Mouse (Mus musculus): ENCODE measurements around the gene Traf1. TPM values are rescaled to one million over a fixed set of nuclear protein-coding genes. Genes with fewer than 3 reads are reported as not detected.

Gene Traf1
- polyA plus RNA-seq, 1 experiment, result 1.1 TPM

DNA sequence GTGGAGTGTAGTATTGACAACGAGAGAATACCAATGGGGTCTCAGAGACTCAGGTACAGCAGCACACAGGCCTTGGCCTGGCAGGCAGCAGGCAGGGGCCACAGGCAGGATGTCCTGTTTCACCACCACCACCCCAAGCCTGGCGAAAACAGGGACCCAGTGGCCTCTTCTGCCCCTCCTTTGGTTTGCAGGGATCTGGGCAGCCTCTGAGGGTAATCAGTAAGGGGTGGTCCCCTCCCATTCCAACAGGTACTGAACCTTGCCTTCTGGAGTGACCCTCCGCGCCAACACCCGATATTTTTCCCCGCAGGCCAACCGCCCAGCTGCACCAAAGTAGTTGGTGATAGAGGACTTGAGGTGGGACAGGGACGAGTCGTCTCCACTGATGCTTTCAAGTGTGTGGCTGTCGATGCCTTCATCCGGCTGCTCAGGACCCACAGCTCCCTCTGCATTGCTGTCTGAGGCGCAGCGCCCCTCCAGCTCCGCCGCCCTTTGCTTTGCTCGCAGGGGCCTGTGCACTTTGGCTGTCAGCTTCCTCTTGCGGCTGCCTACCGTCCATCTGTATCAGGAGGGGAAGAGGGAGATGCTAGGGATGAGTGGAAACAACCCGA is 66.0 kb downstream of the Traf1 start:
- Histone ChIP-seq H3K36me3 (ENCODE audit: control insufficient read depth, insufficient read depth) (no peaks in the 10 kb centered on the region), H3K79me2 (ENCODE audit: control insufficient read depth, insufficient read depth) (no peaks in the 10 kb centered on the region), H3K4me3 (no peak overlapping the region), H3K27me3 (ENCODE audit: control insufficient read depth, insufficient read depth, insufficient read length) (peaks cover under 1% of the 10 kb centered on the region), H3K4me2 (ENCODE audit: low read depth) (no peak overlapping the region), H3ac (ENCODE audit: control insufficient read depth, insufficient read length) (no peak overlapping the region)
- TF ChIP-seq MYOG (IDR thresholded peaks at IDR 0.05; ENCODE audit: control insufficient read depth in 1 of 3, insufficient read depth in 1 of 3, insufficient read length in 2 of 3, low read depth in 2 of 3), result no peak
- no peak for TF ChIP-seq REST (IDR thresholded peaks at IDR 0.05; ENCODE audit: insufficient read depth, insufficient read length)
- TF ChIP-seq CEBPB (IDR thresholded peaks at IDR 0.05; ENCODE audit: insufficient read depth, poor library complexity, severe bottlenecking), result no peak
- no peak for TF ChIP-seq MYOD1 (IDR thresholded peaks at IDR 0.05; ENCODE audit: control insufficient read depth in 1 of 3, insufficient read length in 2 of 3, low read depth in 2 of 3)
- TF ChIP-seq MAX (IDR thresholded peaks at IDR 0.05; ENCODE audit: low read depth), result no peak
- no peak for TF ChIP-seq SRF (IDR thresholded peaks at IDR 0.05; ENCODE audit: control insufficient read depth, insufficient read length, low read depth)
- TF ChIP-seq POLR2A (IDR thresholded peaks at IDR 0.05; ENCODE audit: insufficient read length, low read depth), result no peak
- TF ChIP-seq POLR2AphosphoS2 (IDR thresholded peaks at IDR 0.05; ENCODE audit: insufficient read length, low read depth), result no peak
- no peak for TF ChIP-seq TCF12 (IDR thresholded peaks at IDR 0.05; ENCODE audit: insufficient read depth, poor library complexity, severe bottlenecking)
- TF ChIP-seq E2F4 (IDR thresholded peaks at IDR 0.05; ENCODE audit: insufficient read depth), result no peak
- TF ChIP-seq TCF3 (IDR thresholded peaks at IDR 0.05; ENCODE audit: insufficient read length, low read depth), result no peak
- TF ChIP-seq USF1 (IDR thresholded peaks at IDR 0.05; ENCODE audit: low read depth), result no peak

DNA sequence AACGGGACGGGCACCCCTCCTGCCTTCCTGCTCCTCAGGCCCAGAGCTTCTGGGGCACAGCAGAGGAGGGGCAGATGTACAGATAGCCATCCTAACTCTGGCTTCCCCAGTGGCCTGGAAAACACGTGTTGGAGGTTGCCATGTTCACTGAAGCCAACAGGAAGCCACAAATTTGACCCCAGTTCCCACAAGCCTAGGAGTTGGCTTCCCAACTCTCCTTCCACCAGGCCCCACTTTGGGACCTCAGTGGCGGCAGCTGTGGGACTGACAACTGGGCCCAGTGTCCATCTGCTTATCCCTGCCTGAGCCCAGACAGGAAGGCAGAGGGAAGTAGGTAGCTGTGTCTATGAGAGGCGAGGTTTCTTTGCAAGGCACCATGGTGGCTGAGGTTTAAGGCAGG is 67.6 kb downstream of the Traf1 start:
- H3K4me2 ChIP-seq (ENCODE audit: low read depth), result no peak overlapping the region
- H3K27me3 ChIP-seq (ENCODE audit: control insufficient read depth, insufficient read depth, insufficient read length), result peaks cover 5% of the 10 kb centered on the region
- TF ChIP-seq MYOD1 (IDR thresholded peaks at IDR 0.05; ENCODE audit: control insufficient read depth in 1 of 3, insufficient read length in 2 of 3, low read depth in 2 of 3), result peak in 2 of 3 experiments; percentile 38 to 48
- TF ChIP-seq MYOG (IDR thresholded peaks at IDR 0.05; ENCODE audit: control insufficient read depth in 1 of 3, insufficient read depth in 1 of 3, insufficient read length in 2 of 3, low read depth in 2 of 3), result peak in 2 of 3 experiments; percentile 68 to 85
- TF ChIP-seq E2F4 (IDR thresholded peaks at IDR 0.05; ENCODE audit: insufficient read depth), result no peak
- H3ac ChIP-seq (ENCODE audit: control insufficient read depth, insufficient read length), result no peak overlapping the region
- no peak overlapping the region for H3K4me3 ChIP-seq
- H3K79me2 ChIP-seq (ENCODE audit: control insufficient read depth, insufficient read depth), result no peaks in the 10 kb centered on the region
- no peaks in the 10 kb centered on the region for H3K36me3 ChIP-seq (ENCODE audit: control insufficient read depth, insufficient read depth)

Other genes starting within 250 kb of the Traf1 start
- gene Gapvd1, start 206.5 kb downstream of the Traf1 start, polyA plus RNA-seq (2012; fragmentation: generic; extraction: Trizol), result 28.3 TPM
- 451 TPM for gene Hspa5, start 189.8 kb downstream of the Traf1 start, polyA plus RNA-seq (2012; fragmentation: generic; extraction: Trizol)
- 65.3 TPM for gene Rabepk, start 161.9 kb downstream of the Traf1 start, polyA plus RNA-seq (2012; fragmentation: generic; extraction: Trizol)
- gene Fbxw2, start 135.5 kb downstream of the Traf1 start, polyA plus RNA-seq (2012; fragmentation: generic; extraction: Trizol), result 43.9 TPM
- not detected for gene Gm34653, start 128.8 kb downstream of the Traf1 start, polyA plus RNA-seq (2012; fragmentation: generic; extraction: Trizol)
- not detected for gene Cutal, start 87.4 kb downstream of the Traf1 start, polyA plus RNA-seq (2012; fragmentation: generic; extraction: Trizol)
- 27.2 TPM for gene Psmd5, start 86.8 kb downstream of the Traf1 start, polyA plus RNA-seq (2012; fragmentation: generic; extraction: Trizol)
- gene Phf19, start 47.7 kb downstream of the Traf1 start, polyA plus RNA-seq (2012; fragmentation: generic; extraction: Trizol), result 4.3 TPM
- not detected for gene Hc, start 99.7 kb upstream of the Traf1 start, polyA plus RNA-seq (2012; fragmentation: generic; extraction: Trizol)
- 0.05 TPM for gene AI182371, start 139.8 kb upstream of the Traf1 start, polyA plus RNA-seq (2012; fragmentation: generic; extraction: Trizol)
- gene Cntrl, start 147.7 kb upstream of the Traf1 start, polyA plus RNA-seq (2012; fragmentation: generic; extraction: Trizol), result 2.6 TPM
- 102 TPM for gene Rab14, start 239.3 kb upstream of the Traf1 start, polyA plus RNA-seq (2012; fragmentation: generic; extraction: Trizol)

Measured in myocyte (in vitro differentiated cells).